Mouse (Mus musculus) left cerebral cortex, adult 2 months (tissue): ENCODE results near the gene Dnaaf2. TPM values are rescaled to one million over a fixed set of nuclear protein-coding genes. Genes with fewer than 3 reads are reported as not detected.
"Not testable (repeated sequence)": the region's sequence is repeated elsewhere in the genome, so short reads cannot be mapped to it uniquely, and the experiment has no call there.

Experiments used
- DNase-seq, 2 experiments: peaks; one replicate each; pipeline ENCODE4 v3.0.0; 2021 to 2022; ENCODE audit warnings: low spot score in 2 of 2, mixed read lengths in 1 of 2; ENCODE audit errors: extremely low spot score in 1 of 2
- H3K27ac ChIP-seq: fragments of 200-600 bp; 2 replicates; pipeline ENCODE4 v1.8.1; 2022
- H3K4me3 ChIP-seq: fragments of 200-600 bp; 2 replicates; pipeline ENCODE4 v1.8.1; 2022
- CTCF ChIP-seq: fragments of 200-600 bp; IDR thresholded peaks from 2 replicates; pipeline ENCODE4 v1.8.1; 2022; ENCODE audit warnings: antibody characterized with exemption, mild to moderate bottlenecking, moderate library complexity
- intact Hi-C: fragments of 180-260 bp; cut with DNase I; formaldehyde crosslinking; loops from one replicate; pipeline ENCODE4 v1.15.1; 2025
- total RNA-seq, 2 experiments: library from RNA; stranded (reverse); gene quantifications; 2 replicates each; pipeline ENCODE4 v1.2.3; 2021

Dnaaf2 gene
- total RNA-seq, 2 experiments from 2014 or later: 1.7 TPM

- intact Hi-C loops: no loop called here
- DNase-seq: no peak
- H3K27ac ChIP-seq: no peak overlapping the region
Observed at GRCm38 (mm10) chr12:69179371-69179770, 18.9 kb downstream of the Dnaaf2 start.

DNA sequence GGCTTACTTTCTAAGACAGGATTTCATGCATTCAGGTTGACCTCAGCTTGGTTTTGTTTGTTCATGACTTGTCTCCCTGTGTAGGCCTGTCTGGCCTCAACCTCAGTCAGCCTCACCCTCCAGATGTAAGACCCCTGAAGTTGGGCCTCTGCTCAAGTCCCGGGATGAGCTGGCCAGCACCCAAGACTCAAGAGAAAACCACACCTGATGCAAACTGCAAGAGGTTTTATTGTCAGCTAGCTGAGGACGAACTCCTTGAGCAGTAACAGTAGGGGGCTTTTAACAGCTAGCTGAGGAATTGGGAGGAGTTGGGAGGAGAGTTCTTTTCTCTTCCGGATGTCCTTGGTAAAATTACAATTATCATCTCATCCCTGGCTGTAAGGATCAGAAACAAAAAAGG, 20.7 kb downstream of the Dnaaf2 start:
- no peak for DNase-seq
- no peak overlapping the region for H3K4me3 ChIP-seq
- intact Hi-C loops: no loop called here
- no peak for TF ChIP-seq CTCF
- H3K27ac ChIP-seq: no peak overlapping the region

More at GRCm38 (mm10) chr12:69179371-69179770, 18.9 kb downstream of the Dnaaf2 start:
- TF ChIP-seq CTCF: no peak
- H3K4me3 ChIP-seq: no peak overlapping the region

DNA sequence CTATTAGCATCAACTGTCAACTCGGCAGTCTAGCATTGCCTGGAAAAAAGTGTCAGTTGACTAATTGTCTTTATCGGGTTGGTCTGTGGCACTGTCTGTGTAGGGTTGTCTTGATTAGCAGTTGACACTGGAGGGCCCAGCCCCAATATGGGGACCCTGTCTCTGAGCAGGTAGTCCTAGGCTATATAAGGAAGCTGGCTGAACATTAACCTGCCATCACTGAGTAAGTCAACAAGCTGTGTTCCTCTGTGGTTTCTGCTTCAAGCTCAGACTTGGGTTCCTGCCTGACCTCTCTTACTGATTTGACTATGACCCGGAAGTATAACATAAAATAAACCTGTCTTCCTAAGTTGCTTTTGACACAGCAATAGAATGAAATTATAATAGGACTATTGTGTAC, 22.3 kb downstream of the Dnaaf2 start:
- H3K4me3 ChIP-seq: no peak overlapping the region
- TF ChIP-seq CTCF: no peak
- H3K27ac ChIP-seq: no peak overlapping the region
- intact Hi-C loops: no loop called here
- DNase-seq: no peak

DNA sequence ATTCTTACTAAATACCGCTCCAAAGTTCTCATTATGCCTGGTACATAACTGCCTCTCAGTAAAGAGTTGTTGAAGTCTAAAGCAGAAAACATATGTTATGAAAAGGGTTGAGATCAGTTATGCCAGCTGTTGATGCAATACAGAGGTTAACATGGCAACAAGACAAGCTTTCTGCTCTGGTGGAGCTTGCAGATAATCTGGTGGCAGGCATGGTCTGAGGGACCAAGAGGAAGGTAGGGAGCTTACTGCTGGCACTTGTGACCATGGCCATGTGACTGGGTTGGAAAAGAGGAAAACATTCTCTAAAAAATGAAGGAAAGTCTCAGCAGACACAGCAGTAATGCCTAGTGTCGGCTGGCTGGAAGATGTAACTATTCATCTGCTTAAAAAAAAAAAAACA, 26.9 kb downstream of the Dnaaf2 start:
- Histone ChIP-seq H3K27ac (no peak overlapping the region), H3K4me3 (no peak overlapping the region)
- intact Hi-C loops: no loop called here
- TF ChIP-seq CTCF: no peak
- DNase-seq: no peak

GRCm38 (mm10) chr12:69168461-69169106, 29.6 kb downstream of the Dnaaf2 start, which contains the start of gene Lrr1:
Lrr1 (plus strand) TSS chr12:69168814.
- intact Hi-C loops: no loop called here
- Histone ChIP-seq H3K27ac (peak within 1 kb of the TSS; percentile 99), H3K4me3 (peak within 1 kb of the TSS; percentile 80)
- peak; percentile 76 to 83 for DNase-seq
- no peak; the same call in 1 of the 2 replicates for TF ChIP-seq CTCF

DNA sequence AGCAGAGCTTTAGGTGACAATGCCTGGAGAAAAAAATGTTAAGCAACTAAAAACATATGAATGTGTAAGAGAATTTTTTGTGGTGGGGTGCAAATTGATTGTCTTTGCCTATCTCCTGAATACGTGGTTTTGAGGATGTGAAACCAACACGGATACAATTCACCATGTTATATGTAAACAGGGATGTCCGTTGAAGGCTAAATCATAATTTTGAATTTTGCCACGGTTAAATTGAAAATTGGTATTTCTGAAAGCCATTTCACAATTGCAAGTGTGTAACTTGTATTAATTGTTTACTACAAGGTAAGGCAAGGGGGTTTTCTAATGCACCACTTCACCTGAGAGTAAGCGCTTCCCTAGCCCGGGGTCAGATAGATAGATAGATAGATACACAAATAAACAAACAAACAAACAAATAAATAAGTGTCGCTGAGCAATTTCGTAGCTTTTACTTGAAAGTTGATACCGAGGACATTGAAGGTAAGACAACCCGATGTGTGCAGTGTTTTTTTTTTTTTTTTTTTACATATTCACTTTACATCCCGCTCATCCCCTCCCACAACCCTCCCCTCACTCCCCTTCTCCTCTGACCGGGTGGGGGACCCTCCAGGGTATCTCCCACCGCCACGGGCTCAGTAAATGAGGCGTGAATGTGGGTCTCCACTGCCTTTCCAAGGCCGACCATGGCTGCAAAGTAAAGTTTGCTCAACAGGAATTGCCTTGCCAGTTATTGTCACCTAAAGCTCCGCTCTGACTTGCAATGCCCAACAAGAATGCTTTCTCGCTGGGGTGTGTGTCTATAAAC, 30.4 kb downstream of the Dnaaf2 start:
- no peak for TF ChIP-seq CTCF
- no peak for DNase-seq
- Histone ChIP-seq H3K4me3 (peak overlapping the region; percentile 80), H3K27ac (peak overlapping the region; percentile 99)
- intact Hi-C loops: no loop called here

GRCm38 (mm10) chr12:69166861-69167581, 31.2 kb downstream of the Dnaaf2 start:
- DNase-seq, H3K27ac ChIP-seq, intact Hi-C loops, H3K4me3 ChIP-seq: not testable (repeated sequence)

DNA sequence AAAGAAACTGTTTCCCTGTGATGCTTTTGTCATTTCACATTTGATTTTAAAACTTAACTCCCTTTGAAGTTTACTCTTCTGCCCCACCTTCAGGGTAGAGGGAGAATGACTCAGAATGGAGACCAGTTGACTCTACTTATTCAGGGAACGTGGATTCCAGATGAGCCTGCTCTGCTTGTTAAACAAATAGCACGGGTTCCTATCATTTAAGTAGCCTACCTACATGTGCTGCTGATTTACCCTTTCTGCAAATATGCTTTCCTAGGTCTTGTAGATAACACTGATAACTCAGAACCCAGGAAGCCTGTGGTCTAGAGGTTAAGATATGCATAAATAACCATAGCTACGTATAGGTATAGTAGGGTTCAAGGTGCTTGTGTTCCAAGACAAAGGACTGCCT, 33.3 kb downstream of the Dnaaf2 start:
- no peak for DNase-seq
- Histone ChIP-seq H3K27ac (no peak overlapping the region), H3K4me3 (no peak overlapping the region)
- intact Hi-C loops: no loop called here
- no peak for TF ChIP-seq CTCF

DNA sequence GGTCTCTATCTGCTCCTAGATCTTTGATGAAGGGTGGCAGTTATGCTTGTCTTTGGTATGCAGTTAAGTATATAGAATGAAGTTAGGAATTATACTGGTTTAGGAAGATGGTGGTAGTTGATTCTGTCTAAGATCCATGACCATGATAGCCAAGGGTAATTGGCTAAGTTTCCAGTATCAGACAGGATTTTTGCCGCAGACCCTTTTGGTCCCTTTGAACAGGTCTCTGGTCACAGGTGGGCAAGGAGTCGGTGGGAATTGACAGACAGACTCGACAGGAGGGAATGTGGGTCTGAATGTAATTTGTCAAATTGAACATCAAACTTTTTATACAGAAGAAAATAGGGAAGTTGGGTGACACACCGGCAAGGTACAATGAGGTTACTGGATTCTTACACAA, 34.6 kb downstream of the Dnaaf2 start:
- DNase-seq, H3K27ac ChIP-seq, intact Hi-C loops, H3K4me3 ChIP-seq: not testable (repeated sequence)

DNA sequence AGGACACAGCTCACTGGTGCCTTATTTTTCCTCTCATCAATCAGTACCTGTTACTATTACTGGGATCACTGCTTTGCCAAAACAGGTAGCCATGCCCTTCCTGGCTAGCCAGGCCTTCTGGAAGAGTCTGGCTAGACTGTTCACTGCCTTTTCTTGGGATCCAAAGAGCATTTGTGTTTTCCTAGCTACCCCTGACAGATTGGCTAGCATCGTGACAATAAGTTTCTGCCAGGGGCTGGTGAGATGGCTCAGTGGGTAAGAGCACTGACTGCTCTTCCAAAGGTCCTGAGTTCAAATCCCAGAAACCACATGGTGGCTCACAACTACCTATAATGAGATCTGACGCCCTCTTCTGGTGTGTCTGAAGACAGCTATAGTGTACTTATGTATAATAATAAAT, 37.6 kb downstream of the Dnaaf2 start:
- DNase-seq, intact Hi-C loops, H3K4me3 ChIP-seq, H3K27ac ChIP-seq: not testable (repeated sequence)

GRCm38 (mm10) chr12:69159578-69159940, 38.7 kb downstream of the Dnaaf2 start:
- H3K27ac ChIP-seq: no peak overlapping the region
- peak; percentile 83 for TF ChIP-seq CTCF
- intact Hi-C loops: loop anchor here (1.0 kb wide), 1 partner anchor 38 kb away; the partner anchor contains the start of gene Gm49383
- H3K4me3 ChIP-seq: 0 out of 2 replicates have a peak overlapping the region, but pooled peaks have one; percentile 13
- no peak for DNase-seq

DNA sequence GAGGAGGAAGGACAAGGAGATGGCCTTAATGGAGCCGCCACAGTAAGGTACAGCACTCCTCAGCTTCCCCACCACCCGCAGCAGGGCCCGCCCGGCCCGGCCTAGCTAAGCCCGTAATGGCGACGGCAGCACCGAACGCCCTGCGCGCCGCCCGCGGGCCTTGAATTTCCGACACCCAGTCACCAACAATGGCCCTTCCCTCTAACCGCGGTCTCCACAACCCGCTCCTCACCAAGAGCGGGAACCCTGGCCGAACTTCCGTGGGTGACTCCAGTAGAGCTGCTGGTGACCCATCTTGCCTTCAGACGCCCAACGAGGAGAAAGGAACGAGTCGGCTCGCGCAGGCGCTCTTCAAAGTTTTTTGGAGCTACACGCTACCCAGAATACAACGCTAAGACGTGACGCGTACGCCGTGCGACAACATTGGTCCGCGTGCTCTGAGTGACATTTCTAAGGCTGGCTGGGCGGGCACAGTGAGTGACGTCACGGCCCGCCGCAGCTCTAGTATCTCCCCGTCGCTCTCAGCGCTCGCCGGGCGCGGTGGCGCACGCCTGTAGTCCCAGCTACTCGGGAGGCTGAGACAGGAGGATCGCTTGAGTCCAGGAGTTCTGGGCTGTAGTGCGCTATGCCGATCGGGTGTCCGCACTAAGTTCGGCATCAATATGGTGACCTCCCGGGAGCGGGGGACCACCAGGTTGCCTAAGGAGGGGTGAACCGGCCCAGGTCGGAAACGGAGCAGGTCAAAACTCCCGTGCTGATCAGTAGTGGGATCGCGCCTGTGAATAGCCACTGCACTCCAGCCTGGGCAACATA, 39.3 kb downstream of the Dnaaf2 start, which contains the start of gene Rps29:
Gene Rps29 (minus strand): TSS at position 422 of the 813 bp plus-strand sequence.
- peak within 1 kb of the TSS; percentile 92 for H3K27ac ChIP-seq
- peak; percentile 97 to 98 for DNase-seq
- intact Hi-C loops: loop anchor here (1.0 kb wide), 1 partner anchor 38 kb away; the partner anchor contains the start of gene Gm49383
- peak within 1 kb of the TSS; percentile 97 for H3K4me3 ChIP-seq
